In the genomic region with DNA sequence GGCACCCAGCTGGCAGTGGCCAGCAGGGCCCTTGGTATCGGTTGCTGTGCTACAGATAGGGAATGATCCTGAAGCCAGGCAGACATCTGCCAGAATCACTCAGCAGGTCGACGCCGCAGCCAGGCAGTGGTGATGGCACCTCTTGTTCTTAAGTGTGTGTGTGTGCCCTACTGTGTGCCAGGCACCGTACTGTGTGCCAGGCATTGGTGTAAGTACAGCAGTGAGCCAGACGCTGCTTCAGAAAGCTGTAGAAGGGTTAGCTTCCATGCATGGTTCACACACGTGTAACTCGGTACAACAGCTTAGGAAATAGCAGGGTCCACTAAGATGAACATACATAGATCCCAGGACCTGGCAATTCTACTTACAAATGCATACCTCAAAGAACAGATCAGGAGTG, we compare ENCODE assay signal across 11 mouse cellular contexts. TPM values are rescaled to one million over a fixed set of nuclear protein-coding genes. Genes with fewer than 3 reads are reported as not detected.
"Had no signal": no experiment of that assay in that cellular context is flagged by ENCODE, and none has a peak within 500 bp of the region (broad histone marks: within the 10 kb centered on the region; RNA-seq: fewer than 3 reads in every experiment).

No protein-coding gene starts in this region.

RNA-seq across cellular contexts. Expression of a gene that starts 3.3 kb away (rescaled TPM):
- total RNA-seq: common myeloid progenitor, adult 5-6 weeks; granulocyte monocyte progenitor cell, adult 5-6 weeks had no signal

RNA-seq across cellular contexts. Expression of a gene that starts 30.7 kb away (rescaled TPM):
- total RNA-seq: common myeloid progenitor, adult 5-6 weeks; forebrain, postnatal 0 days; gastrocnemius, adult 18-20 months; gastrocnemius, adult 8-10 months; gastrocnemius, postnatal 10 days; gastrocnemius, postnatal 36 days; gastrocnemius, postnatal 4 days; granulocyte monocyte progenitor cell, adult 5-6 weeks; heart, adult 18-20 months; heart, adult 2 months; heart, adult 8-10 months had no signal
